ENCODE assay signal across 22 mouse cellular contexts in the genomic region with DNA sequence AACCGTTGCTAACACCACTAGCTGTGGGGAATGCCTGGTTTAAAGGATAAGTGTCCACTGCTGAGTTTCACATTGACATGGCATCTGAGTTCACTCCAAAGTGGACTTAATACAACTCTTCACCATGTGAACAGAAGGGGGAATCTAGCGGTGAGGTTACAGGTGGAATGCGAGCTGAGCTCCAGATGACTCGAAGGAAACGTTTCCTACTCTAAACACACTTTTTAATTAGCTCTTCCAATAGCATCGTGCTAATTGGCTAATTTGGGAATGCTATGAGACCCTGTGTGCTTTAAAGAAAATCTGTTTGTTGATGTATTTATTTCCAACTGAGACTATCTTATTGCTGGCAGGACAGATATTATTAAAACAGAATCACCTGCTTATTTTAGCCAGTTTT.
"Had no signal": no experiment of that assay in that cellular context is flagged by ENCODE, and none has a peak within 500 bp of the region (broad histone marks: within the 10 kb centered on the region; RNA-seq: fewer than 3 reads in every experiment).

No protein-coding gene starts in this region.

- H3K27ac ChIP-seq: heart, embryonic 10.5 days; intestine, embryonic 15.5 days; layer of hippocampus, adult 2 months; left cerebral cortex, adult 2 months; limb, embryonic 10.5 days; limb, embryonic 12.5 days had no signal

- H3K9me3 ChIP-seq: heart, embryonic 10.5 days; heart, embryonic 12.5 days; intestine, embryonic 15.5 days; limb, embryonic 10.5 days; limb, embryonic 12.5 days had no signal

- H3K4me3 ChIP-seq: heart, embryonic 10.5 days; heart, embryonic 12.5 days; intestine, embryonic 15.5 days; layer of hippocampus, adult 2 months; left cerebral cortex, adult 2 months; limb, embryonic 10.5 days; limb, embryonic 12.5 days had no signal

- H3K9ac ChIP-seq: forebrain, postnatal 0 days; heart, embryonic 12.5 days; intestine, embryonic 15.5 days; limb, embryonic 12.5 days had no signal

- DNase-seq: forebrain, postnatal 0 days; gastrocnemius, postnatal 14 days; gastrocnemius, postnatal 36 days; heart, adult 18-20 months; heart, postnatal 10 days; heart, postnatal 4 days; kidney, adult 18-20 months; kidney, adult 8-10 months; kidney, postnatal 10 days; kidney, postnatal 25 days; kidney, postnatal 4 days; liver had no signal

- H3K4me2 ChIP-seq: heart, embryonic 12.5 days; intestine, embryonic 15.5 days; limb, embryonic 12.5 days; liver, embryonic 11.5 days had no signal

- H3K4me1 ChIP-seq: heart, embryonic 10.5 days; heart, embryonic 12.5 days; intestine, embryonic 15.5 days; limb, embryonic 10.5 days; limb, embryonic 12.5 days had no signal

- ATAC-seq: forebrain, postnatal 0 days; inflammation-experienced regulatory T-cells, adult 6 months; intestine, embryonic 15.5 days; intestine, postnatal 0 days had no signal

- H3K27me3 ChIP-seq: heart, embryonic 12.5 days; intestine, embryonic 15.5 days; limb, embryonic 12.5 days had no signal

- H3K36me3 ChIP-seq: heart, embryonic 10.5 days; heart, embryonic 12.5 days; intestine, embryonic 15.5 days; limb, embryonic 10.5 days; limb, embryonic 12.5 days had no signal
